Mouse (Mus musculus) neural tube, embryonic 15.5 days (tissue): Measurements from ENCODE around the gene Ddo. TPM values are rescaled to one million over a fixed set of nuclear protein-coding genes. Genes with fewer than 3 reads are reported as not detected.

Experiments
- ATAC-seq: fragments of 200-750 bp; cut with Nextera tagmentation; 2 replicates; pipeline ENCODE4 v1.8.0; 2017; ENCODE audit warnings: mild to moderate bottlenecking, moderate TSS enrichment, moderate library complexity; ENCODE audit not compliant: low FRiP score
- H3K27ac ChIP-seq: fragments of 300-500 bp; sonication (generic); replicated peaks from 2 replicates; pipeline ENCODE4 v1.5.1; 2015; ENCODE audit warnings: mild to moderate bottlenecking, inconsistent platforms
- H3K27me3 ChIP-seq: fragments of 300-500 bp; sonication (generic); replicated peaks from 2 replicates; pipeline ENCODE4 v1.6.1; 2015; ENCODE audit warnings: inconsistent platforms
- H3K36me3 ChIP-seq: fragments of 300-500 bp; sonication (generic); 2 replicates; pipeline ENCODE4 v1.6.1; 2015; ENCODE audit warnings: inconsistent platforms
- H3K4me1 ChIP-seq: fragments of 300-500 bp; sonication (generic); 2 replicates; pipeline ENCODE4 v1.6.1; 2015; ENCODE audit warnings: inconsistent platforms
- H3K4me2 ChIP-seq: fragments of 300-500 bp; sonication (generic); 2 replicates; pipeline ENCODE4 v1.6.1; 2015; ENCODE audit warnings: inconsistent platforms, mild to moderate bottlenecking, moderate library complexity
- H3K4me3 ChIP-seq: fragments of 300-500 bp; sonication (generic); replicated peaks from 2 replicates; pipeline ENCODE4 v1.5.1; 2015; ENCODE audit warnings: mild to moderate bottlenecking, inconsistent platforms
- H3K9ac ChIP-seq: fragments of 300-500 bp; sonication (generic); replicated peaks from 2 replicates; pipeline ENCODE4 v1.6.1; 2015; ENCODE audit warnings: mild to moderate bottlenecking, inconsistent platforms
- H3K9me3 ChIP-seq: fragments of 300-500 bp; sonication (generic); replicated peaks from 2 replicates; pipeline ENCODE4 v1.6.1; 2016; ENCODE audit warnings: inconsistent platforms
- WGBS: fragments of 180-500 bp; shearing (Covaris S2); methylation state at CpG from one replicate; pipeline ENCODE4 v1.1.7; 2015; ENCODE audit warnings: mixed read lengths; 5-methylcytosine and 5-hydroxymethylcytosine counted together
- polyA plus RNA-seq: library from polyadenylated mRNA; unstranded; fragments of >200 nt; fragmentation: Nextera tagmentation; extraction: Ambion mirVana; gene quantifications from 2 replicates; pipeline ENCODE4 v1.2.1, GENCODE M21; 2015

Ddo gene
- polyA plus RNA-seq, 1 experiment from 2014 or later, result 0.70 TPM

- H3K9me3 ChIP-seq, result no peaks in the 10 kb centered on the region
- H3K9ac ChIP-seq, result no peak overlapping the region
- H3K36me3 ChIP-seq, result no peaks in the 10 kb centered on the region
- WGBS, result 44% methylated on average over 7 of the region's 7 CpGs
- H3K27me3 ChIP-seq, result no peaks in the 10 kb centered on the region
- H3K4me2 ChIP-seq, result no peak overlapping the region
- no peak overlapping the region for H3K4me3 ChIP-seq
- peaks cover 14% of the 10 kb centered on the region for H3K4me1 ChIP-seq
- H3K27ac ChIP-seq, result no peak overlapping the region
- no peak for ATAC-seq
Measured at GRCm38 (mm10) chr10:40638276-40638675, 8.5 kb downstream of the Ddo start.

GRCm38 (mm10) chr10:40638823-40639819 is 9.3 kb downstream of the Ddo start:
- Histone ChIP-seq H3K36me3 (no peaks in the 10 kb centered on the region), H3K4me3 (no peak overlapping the region), H3K27ac (no peak overlapping the region; the same call in 1 of the 2 replicates), H3K27me3 (no peaks in the 10 kb centered on the region), H3K4me2 (no peak overlapping the region), H3K9ac (no peak overlapping the region), H3K4me1 (peaks cover 14% of the 10 kb centered on the region), H3K9me3 (no peaks in the 10 kb centered on the region)
- 47% methylated on average over 26 of the region's 26 CpGs for WGBS
- ATAC-seq, result no peak; the same call in 1 of the 2 replicates

GRCm38 (mm10) chr10:40640406-40640805 is 10.6 kb downstream of the Ddo start:
- peaks cover 14% of the 10 kb centered on the region for H3K4me1 ChIP-seq
- no peak overlapping the region for H3K9ac ChIP-seq
- no peaks in the 10 kb centered on the region for H3K27me3 ChIP-seq
- no peak overlapping the region for H3K4me2 ChIP-seq
- H3K9me3 ChIP-seq, result no peaks in the 10 kb centered on the region
- H3K4me3 ChIP-seq, result no peak overlapping the region
- H3K27ac ChIP-seq, result no peak overlapping the region
- 94% methylated on average over 4 of the region's 4 CpGs for WGBS
- H3K36me3 ChIP-seq, result no peaks in the 10 kb centered on the region
- ATAC-seq, result no peak

GRCm38 (mm10) chr10:40641901-40642300 is 12.1 kb downstream of the Ddo start:
- WGBS, result 89% methylated on average over 7 of the region's 7 CpGs
- H3K27ac ChIP-seq, result no peak overlapping the region
- H3K4me2 ChIP-seq, result no peak overlapping the region
- H3K36me3 ChIP-seq, result no peaks in the 10 kb centered on the region
- no peak overlapping the region for H3K9ac ChIP-seq
- H3K4me3 ChIP-seq, result no peak overlapping the region
- ATAC-seq, result no peak
- no peaks in the 10 kb centered on the region for H3K9me3 ChIP-seq
- no peaks in the 10 kb centered on the region for H3K27me3 ChIP-seq
- H3K4me1 ChIP-seq, result peaks cover 14% of the 10 kb centered on the region

GRCm38 (mm10) chr10:40643126-40643525 is 13.3 kb downstream of the Ddo start:
- no peaks in the 10 kb centered on the region for H3K27me3 ChIP-seq
- 93% methylated on average over 5 of the region's 5 CpGs for WGBS
- ATAC-seq, result no peak

GRCm38 (mm10) chr10:40644456-40644855 is 14.6 kb downstream of the Ddo start:
- H3K9ac ChIP-seq, result no peak overlapping the region
- ATAC-seq, result no peak
- H3K27me3 ChIP-seq, result no peaks in the 10 kb centered on the region
- no peak overlapping the region for H3K27ac ChIP-seq
- no peaks in the 10 kb centered on the region for H3K9me3 ChIP-seq
- no peak overlapping the region for H3K4me3 ChIP-seq
- WGBS, result 81% methylated on average over 9 of the region's 9 CpGs
- H3K4me1 ChIP-seq, result peaks cover 2% of the 10 kb centered on the region; the same call in 1 of the 2 replicates
- no peak overlapping the region for H3K4me2 ChIP-seq
- no peaks in the 10 kb centered on the region for H3K36me3 ChIP-seq

More at GRCm38 (mm10) chr10:40643126-40643525, 13.3 kb downstream of the Ddo start:
- Histone ChIP-seq H3K9me3 (no peaks in the 10 kb centered on the region), H3K4me2 (no peak overlapping the region), H3K36me3 (no peaks in the 10 kb centered on the region), H3K4me3 (no peak overlapping the region), H3K4me1 (peaks cover 13% of the 10 kb centered on the region), H3K9ac (no peak overlapping the region), H3K27ac (no peak overlapping the region)

- H3K9me3 ChIP-seq, result no peaks in the 10 kb centered on the region
- no peak for ATAC-seq
- H3K4me3 ChIP-seq, result no peak overlapping the region
- H3K27ac ChIP-seq, result no peak overlapping the region
- no peaks in the 10 kb centered on the region for H3K36me3 ChIP-seq
- H3K9ac ChIP-seq, result no peak overlapping the region
- no peaks in the 10 kb centered on the region for H3K4me1 ChIP-seq
- no peaks in the 10 kb centered on the region for H3K27me3 ChIP-seq
- H3K4me2 ChIP-seq, result no peak overlapping the region
- 87% methylated on average over 1 of the region's 1 CpGs for WGBS
Measured at GRCm38 (mm10) chr10:40645346-40645745, 15.5 kb downstream of the Ddo start.

- 85% methylated on average over 12 of the region's 12 CpGs for WGBS
- no peak for ATAC-seq
- Histone ChIP-seq H3K4me2 (no peak overlapping the region), H3K27me3 (no peaks in the 10 kb centered on the region), H3K4me1 (no peaks in the 10 kb centered on the region), H3K9ac (no peak overlapping the region), H3K4me3 (no peak overlapping the region), H3K9me3 (no peaks in the 10 kb centered on the region), H3K36me3 (no peaks in the 10 kb centered on the region), H3K27ac (no peak overlapping the region)
Measured at GRCm38 (mm10) chr10:40648776-40649175, 19.0 kb downstream of the Ddo start.

GRCm38 (mm10) chr10:40649634-40650033 is 19.8 kb downstream of the Ddo start:
- no peak overlapping the region for H3K4me3 ChIP-seq
- H3K27ac ChIP-seq, result no peak overlapping the region
- H3K4me2 ChIP-seq, result no peak overlapping the region
- ATAC-seq, result no peak
- H3K4me1 ChIP-seq, result peaks cover 4% of the 10 kb centered on the region; the same call in 1 of the 2 replicates
- no peak overlapping the region for H3K9ac ChIP-seq
- 44% methylated on average over 4 of the region's 4 CpGs for WGBS
- H3K27me3 ChIP-seq, result no peaks in the 10 kb centered on the region
- H3K9me3 ChIP-seq, result no peaks in the 10 kb centered on the region
- H3K36me3 ChIP-seq, result no peaks in the 10 kb centered on the region

GRCm38 (mm10) chr10:40651676-40652075 is 21.9 kb downstream of the Ddo start:
- H3K4me3 ChIP-seq, result no peak overlapping the region
- WGBS, result 61% methylated on average over 2 of the region's 2 CpGs
- no peak overlapping the region for H3K9ac ChIP-seq
- peaks cover 4% of the 10 kb centered on the region; the same call in 1 of the 2 replicates for H3K4me1 ChIP-seq
- no peak overlapping the region for H3K27ac ChIP-seq
- no peaks in the 10 kb centered on the region for H3K9me3 ChIP-seq
- H3K27me3 ChIP-seq, result no peaks in the 10 kb centered on the region
- H3K4me2 ChIP-seq, result no peak overlapping the region
- H3K36me3 ChIP-seq, result no peaks in the 10 kb centered on the region
- no peak for ATAC-seq

- Histone ChIP-seq H3K27me3 (no peaks in the 10 kb centered on the region), H3K4me3 (no peak overlapping the region), H3K4me1 (no peaks in the 10 kb centered on the region), H3K9ac (no peak overlapping the region), H3K9me3 (no peaks in the 10 kb centered on the region), H3K27ac (no peak overlapping the region), H3K36me3 (no peaks in the 10 kb centered on the region), H3K4me2 (no peak overlapping the region)
- ATAC-seq, result no peak
- WGBS, result 79% methylated on average over 3 of the region's 3 CpGs
Measured at GRCm38 (mm10) chr10:40665270-40665669, 35.5 kb downstream of the Ddo start.

GRCm38 (mm10) chr10:40666943-40667342 is 37.1 kb downstream of the Ddo start:
- Histone ChIP-seq H3K27me3 (no peaks in the 10 kb centered on the region), H3K9me3 (no peaks in the 10 kb centered on the region), H3K4me2 (no peak overlapping the region), H3K4me1 (no peaks in the 10 kb centered on the region), H3K9ac (no peak overlapping the region), H3K36me3 (no peaks in the 10 kb centered on the region), H3K4me3 (no peak overlapping the region), H3K27ac (no peak overlapping the region)
- WGBS, result 85% methylated on average over 1 of the region's 1 CpGs
- ATAC-seq, result no peak
